Mouse (Mus musculus) olfactory bulb, adult 2 months (tissue): Measurements from ENCODE around the gene Kdm1a. TPM values are rescaled to one million over a fixed set of nuclear protein-coding genes. Genes with fewer than 3 reads are reported as not detected.

Experiments
- H3K27ac ChIP-seq: fragments of 200-500 bp; 2 replicates; pipeline ENCODE4 v1.5.1; 2012; ENCODE audit warnings: low read depth, low read length; ENCODE audit not compliant: insufficient read depth
- H3K4me1 ChIP-seq: fragments of 200-500 bp; 2 replicates; pipeline ENCODE4 v1.6.1; 2012; ENCODE audit warnings: low read length; ENCODE audit not compliant: control insufficient read depth, insufficient read depth
- H3K4me3 ChIP-seq: fragments of 200-500 bp; 2 replicates; pipeline ENCODE4 v1.5.1; 2012; ENCODE audit warnings: mild to moderate bottlenecking, low read depth, low read length, moderate library complexity; ENCODE audit not compliant: insufficient read depth
- CTCF ChIP-seq: fragments of 200-500 bp; IDR thresholded peaks from 2 replicates; pipeline ENCODE4 v1.5.1; 2012; ENCODE audit warnings: low read depth, mild to moderate bottlenecking, low read length, moderate library complexity; ENCODE audit not compliant: insufficient read depth
- POLR2A ChIP-seq: fragments of 200-500 bp; IDR thresholded peaks from 2 replicates; pipeline ENCODE4 v1.6.1; 2012; ENCODE audit warnings: mild to moderate bottlenecking, low read depth, low read length, moderate library complexity; ENCODE audit not compliant: insufficient read depth
- WGBS: fragments of 180-500 bp; shearing (Covaris S2); methylation state at CpG from one replicate; pipeline ENCODE4 v1.1.7; 2018; 5-methylcytosine and 5-hydroxymethylcytosine counted together
- polyA plus RNA-seq: library from polyadenylated mRNA; stranded (reverse); fragments of >200 nt; gene quantifications from 2 replicates; pipeline ENCODE4 v1.2.4, GENCODE M21; 2012; ENCODE audit warnings: low replicate concordance; ENCODE audit not compliant: missing spikeins, insufficient read depth, insufficient read length

Kdm1a gene
- polyA plus RNA-seq, 1 experiment, result not detected

GRCm38 (mm10) chr4:136636983-136637562, 34.5 kb upstream of the Kdm1a start:
- WGBS, result 15% methylated on average over 37 of the region's 37 CpGs
- Histone ChIP-seq H3K4me3 (peak overlapping the region; percentile 53), H3K4me1 (peaks cover 11% of the 10 kb centered on the region), H3K27ac (no peak overlapping the region)
- no peak for TF ChIP-seq CTCF
- TF ChIP-seq POLR2A, result no peak

- TF ChIP-seq POLR2A (no peak), CTCF (no peak)
- H3K4me1 ChIP-seq, result peaks cover 11% of the 10 kb centered on the region
- WGBS, result 79% methylated on average over 5 of the region's 5 CpGs
These were observed 34.0 kb upstream of the Kdm1a start for GRCm38 (mm10) chr4:136636511-136636910.

GRCm38 (mm10) chr4:136635995-136636394, 33.5 kb upstream of the Kdm1a start:
- no peak overlapping the region for H3K4me3 ChIP-seq
- TF ChIP-seq POLR2A (no peak), CTCF (no peak)
- no peak overlapping the region for H3K27ac ChIP-seq
- H3K4me1 ChIP-seq, result peaks cover 14% of the 10 kb centered on the region

More at GRCm38 (mm10) chr4:136636511-136636910, 34.0 kb upstream of the Kdm1a start:
- Histone ChIP-seq H3K27ac (no peak overlapping the region), H3K4me3 (no peak overlapping the region)

DNA sequence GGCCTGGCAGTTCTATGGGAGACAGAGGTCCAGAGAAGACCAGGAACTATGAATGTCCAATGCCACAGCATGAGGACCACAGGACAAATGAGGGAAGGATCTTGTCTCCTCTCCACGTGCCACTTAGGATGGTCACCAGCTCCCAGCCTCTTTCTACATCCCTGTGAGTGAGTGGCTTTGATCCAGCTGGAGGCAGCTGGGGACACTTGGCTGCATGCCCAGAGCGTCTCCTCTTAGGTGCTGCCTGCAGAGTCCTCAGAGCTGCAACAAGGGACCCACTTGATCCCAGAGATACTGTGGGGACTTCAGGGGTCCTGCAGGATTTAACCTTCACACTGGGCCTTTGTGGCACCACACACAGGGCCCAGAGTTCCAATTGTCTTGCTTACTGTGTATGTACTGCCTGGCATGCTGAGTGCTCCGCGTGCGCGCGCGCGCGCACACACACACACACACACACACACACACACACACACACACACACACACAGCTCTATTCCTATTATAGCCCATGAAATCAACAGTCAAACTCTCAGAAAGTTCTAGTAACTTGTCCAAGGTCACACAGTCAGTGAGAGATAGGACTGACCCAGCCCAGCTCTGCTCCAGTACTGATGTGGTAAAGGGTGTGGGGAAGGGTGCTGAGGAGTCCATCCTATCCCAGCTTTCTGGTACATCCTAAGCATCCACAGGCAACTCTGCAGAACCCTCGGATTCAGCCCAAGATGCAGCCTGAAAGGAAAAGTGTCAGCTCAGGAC, 28.9 kb upstream of the Kdm1a start:
- TF ChIP-seq CTCF, result no peak
- no peak for TF ChIP-seq POLR2A
- Histone ChIP-seq H3K4me1 (peaks cover 3% of the 10 kb centered on the region; the same call in 1 of the 2 replicates), H3K27ac (no peak overlapping the region), H3K4me3 (no peak overlapping the region)
- 81% methylated on average over 11 of the region's 11 CpGs for WGBS

- Histone ChIP-seq H3K27ac (no peak overlapping the region), H3K4me1 (peaks cover 3% of the 10 kb centered on the region; the same call in 1 of the 2 replicates), H3K4me3 (no peak overlapping the region)
- TF ChIP-seq CTCF, result no peak
- no peak for TF ChIP-seq POLR2A
- 81% methylated on average over 6 of the region's 6 CpGs for WGBS
These were observed 24.1 kb upstream of the Kdm1a start for GRCm38 (mm10) chr4:136626590-136626989.

- H3K27ac ChIP-seq, result no peak within 1 kb of the TSS
- H3K4me3 ChIP-seq, result no peak within 1 kb of the TSS
- 54% methylated on average over 6 of the region's 6 CpGs for WGBS
- no peaks in the 10 kb centered on the region for H3K4me1 ChIP-seq
- TF ChIP-seq POLR2A (no peak), CTCF (no peak)
These were observed 19.9 kb upstream of the Kdm1a start, which contains the start of gene Lactbl1 for GRCm38 (mm10) chr4:136622388-136622787. TSS of gene Lactbl1 (plus strand) at chr4:136622621.

GRCm38 (mm10) chr4:136621956-136622355, 19.4 kb upstream of the Kdm1a start:
- TF ChIP-seq CTCF (no peak), POLR2A (no peak)

DNA sequence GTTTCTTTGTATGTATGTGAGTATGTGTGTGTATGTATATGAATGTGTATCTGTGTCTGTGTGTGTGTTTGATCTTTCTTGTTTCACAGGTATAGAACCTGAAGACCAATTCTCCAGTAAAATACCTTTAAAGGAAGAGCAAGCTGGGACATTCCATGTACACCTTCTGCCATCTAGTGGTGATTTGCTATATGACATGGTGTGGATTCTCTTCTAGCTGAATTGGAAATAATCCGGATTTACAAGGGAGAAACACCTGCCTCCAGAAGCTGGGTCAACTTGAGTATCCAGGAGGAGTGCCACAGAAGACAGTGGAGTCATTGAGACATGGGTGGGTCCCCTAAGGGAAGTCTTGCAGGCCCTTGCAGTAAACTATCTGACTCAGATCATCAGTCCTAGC, 18.8 kb upstream of the Kdm1a start:
- 0% methylated on average over 1 of the region's 1 CpGs for WGBS
- Histone ChIP-seq H3K4me3 (no peak overlapping the region), H3K4me1 (no peaks in the 10 kb centered on the region), H3K27ac (no peak overlapping the region)
- no peak for TF ChIP-seq POLR2A
- TF ChIP-seq CTCF, result no peak

More at GRCm38 (mm10) chr4:136621956-136622355, 19.4 kb upstream of the Kdm1a start:
- H3K27ac ChIP-seq, result no peak overlapping the region
- 52% methylated on average over 5 of the region's 5 CpGs for WGBS
- H3K4me1 ChIP-seq, result no peaks in the 10 kb centered on the region
- no peak overlapping the region for H3K4me3 ChIP-seq

DNA sequence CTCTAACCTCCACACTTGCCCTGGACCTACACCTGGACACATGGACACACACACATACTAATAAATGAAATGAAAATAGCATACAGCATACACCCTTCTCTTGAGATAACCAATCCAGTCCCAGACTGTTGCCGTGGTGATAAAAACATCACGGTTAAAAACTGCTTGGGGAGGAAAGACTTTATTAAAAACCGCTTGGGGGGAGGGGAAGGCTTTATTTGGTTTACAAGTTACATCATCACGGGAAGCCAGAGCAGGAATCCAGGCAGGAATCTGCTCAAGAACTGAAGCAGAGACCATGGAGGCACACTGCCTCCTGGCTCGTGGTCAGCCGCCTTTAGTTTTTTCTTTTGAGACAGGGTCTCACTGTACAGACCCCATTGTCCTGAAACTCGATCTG, 11.1 kb upstream of the Kdm1a start:
- WGBS, result 51% methylated on average over 7 of the region's 7 CpGs
- Histone ChIP-seq H3K4me3 (no peak overlapping the region), H3K27ac (no peak overlapping the region), H3K4me1 (peaks cover 3% of the 10 kb centered on the region; the same call in 1 of the 2 replicates)
- no peak for TF ChIP-seq POLR2A
- TF ChIP-seq CTCF, result no peak
